Mouse (Mus musculus) common myeloid progenitor, adult 5-6 weeks (primary cell): ENCODE measurements around the gene Tbc1d5. TPM values are rescaled to one million over a fixed set of nuclear protein-coding genes. Genes with fewer than 3 reads are reported as not detected.

Experiments used
- ATAC-seq: replicated peaks from 2 replicates; pipeline ENCODE4 v1.8.0; 2016; ENCODE audit warnings: low read depth, mild to moderate bottlenecking, moderate TSS enrichment, inconsistent platforms; ENCODE audit not compliant: poor library complexity, severe bottlenecking
- total RNA-seq: library from RNA; stranded (forward); fragments of 200-1000, 187-1606 nt; gene quantifications from 2 replicates; pipeline ENCODE4 v1.2.3, GENCODE M21; 2017

Tbc1d5 gene
- total RNA-seq, 1 experiment from 2014 or later: 57.3 TPM

DNA sequence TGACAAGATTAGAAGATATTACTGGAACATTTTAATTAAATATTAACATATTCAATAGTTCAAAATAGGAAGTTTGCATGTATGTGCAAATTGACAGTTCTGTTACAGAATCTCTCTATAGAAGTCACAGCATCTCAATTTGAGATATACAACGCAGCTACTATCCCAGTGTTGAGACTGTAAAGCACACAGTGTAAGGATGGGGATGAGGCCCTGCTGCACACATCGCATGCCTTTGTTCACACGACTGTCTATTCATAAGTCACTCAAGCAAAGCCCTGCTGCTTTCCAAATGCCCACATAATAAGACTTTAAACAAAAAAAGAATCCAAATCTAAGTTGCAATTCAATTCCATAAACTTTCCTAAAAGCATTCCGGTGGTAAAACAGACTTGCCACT, 37.1 kb downstream of the Tbc1d5 start:
- no peak for ATAC-seq

DNA sequence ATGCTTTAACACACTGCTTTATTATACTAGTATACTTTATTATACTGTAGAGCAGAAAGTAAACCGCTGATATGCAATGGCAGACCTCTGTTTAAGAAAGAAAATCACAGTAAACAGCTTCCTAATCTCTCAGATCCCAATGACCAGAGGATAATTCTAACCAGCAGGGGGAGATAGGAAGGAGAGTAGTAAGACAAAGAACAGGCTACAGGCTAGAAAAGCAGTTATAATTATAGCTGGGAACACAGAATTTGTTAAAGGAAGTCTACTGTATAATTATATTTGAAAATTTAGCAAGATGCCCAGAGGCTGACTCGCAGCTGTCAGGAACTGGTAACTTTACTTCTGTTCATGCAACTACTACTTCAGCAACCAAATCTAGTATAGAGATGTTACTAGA, 68.0 kb downstream of the Tbc1d5 start:
- ATAC-seq: 0 out of 2 replicates have a peak, but pooled peaks have one; percentile 63

DNA sequence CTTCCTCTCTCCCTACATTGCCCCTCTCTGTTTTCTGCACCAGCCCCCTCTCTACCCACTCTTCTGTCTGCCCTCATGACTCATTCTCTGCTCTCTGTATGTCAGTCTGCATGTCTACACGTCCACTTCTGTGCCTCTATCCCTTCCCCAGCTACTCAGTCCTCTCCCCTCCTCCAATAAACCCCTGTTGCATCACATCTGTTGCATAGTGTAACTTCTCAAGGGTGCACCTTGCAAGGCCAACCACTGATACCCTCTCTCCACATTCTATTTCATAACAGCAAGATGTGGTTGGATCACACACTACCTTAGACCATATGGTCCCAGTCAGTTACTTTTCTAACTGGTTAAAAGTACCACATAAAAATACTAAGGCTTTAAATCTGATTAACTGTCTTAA, 74.9 kb downstream of the Tbc1d5 start:
- ATAC-seq: no peak

DNA sequence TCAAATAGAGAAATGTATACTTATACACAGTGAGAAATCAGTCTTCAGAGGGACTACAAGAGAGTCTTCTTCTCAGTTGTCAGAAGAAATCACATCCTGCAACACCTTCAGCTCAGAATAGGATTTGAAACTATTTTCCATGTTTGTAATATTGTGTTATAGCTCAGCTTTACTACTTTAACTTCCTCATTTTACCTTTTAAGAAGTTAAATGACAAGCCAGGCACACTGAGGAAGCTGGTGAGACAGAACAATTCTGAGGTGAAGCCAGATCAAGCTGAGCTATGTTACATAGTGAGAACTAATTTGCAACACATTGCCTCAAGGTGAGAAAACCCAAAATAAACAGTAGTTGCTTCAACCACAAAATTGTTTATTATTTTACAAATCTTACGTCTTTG, 135.3 kb downstream of the Tbc1d5 start:
- ATAC-seq: peak; percentile 77

DNA sequence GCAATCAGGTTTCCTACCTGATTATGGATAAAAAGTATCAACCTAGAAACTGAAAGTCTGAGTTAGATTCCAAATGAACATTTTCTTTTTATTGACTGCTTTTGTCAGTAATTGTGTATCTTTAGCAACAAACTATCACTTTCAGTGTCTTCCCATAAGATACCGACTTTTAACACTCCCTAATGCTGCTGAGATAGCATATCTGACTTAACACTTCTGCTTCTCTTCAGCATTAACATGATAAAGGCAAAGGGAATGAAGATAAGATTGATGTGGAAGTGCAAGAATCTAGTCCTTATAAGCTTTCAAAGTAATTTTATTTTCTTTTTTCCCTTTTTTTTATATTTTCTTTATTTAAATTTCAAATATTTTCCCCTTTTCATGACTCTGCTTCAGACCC, 138.3 kb downstream of the Tbc1d5 start:
- no peak for ATAC-seq

DNA sequence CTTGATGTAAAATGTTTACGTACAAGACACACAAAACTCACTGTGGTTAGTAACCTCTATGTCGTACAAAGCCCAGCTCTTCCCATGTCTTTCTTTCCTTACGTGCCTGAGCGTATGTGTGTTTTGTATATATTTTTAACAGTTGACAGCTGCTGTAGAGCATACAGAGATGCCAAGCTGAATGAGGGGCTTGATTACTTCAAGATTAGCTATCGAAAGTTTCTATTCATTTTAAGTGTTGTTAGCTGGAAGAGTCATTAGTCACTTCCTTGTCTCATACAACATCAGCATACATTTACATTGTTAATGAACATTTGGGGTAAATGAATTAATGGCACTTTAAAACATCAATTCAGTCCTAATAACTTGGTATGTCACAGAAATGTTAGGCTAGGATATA, 155.9 kb downstream of the Tbc1d5 start:
- no peak for ATAC-seq

DNA sequence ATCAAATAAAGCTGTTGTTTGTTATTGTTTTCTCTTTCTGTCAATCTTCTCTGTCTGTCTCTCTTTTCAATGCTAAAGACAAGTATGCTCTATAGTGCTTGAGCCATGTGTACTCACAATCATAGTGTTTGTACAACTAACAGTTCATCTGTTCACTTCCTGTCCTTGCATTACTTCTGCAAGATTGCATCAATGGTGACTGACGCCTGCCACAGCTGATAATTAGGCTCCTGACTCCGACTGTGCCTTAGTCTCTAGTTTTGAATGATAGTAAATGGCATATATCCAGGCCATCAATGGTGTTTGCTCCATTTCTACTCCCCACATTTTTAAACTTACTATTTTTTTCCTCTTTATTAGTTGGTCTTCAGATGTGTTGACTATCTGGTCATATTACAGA, 162.8 kb downstream of the Tbc1d5 start:
- ATAC-seq: no peak

DNA sequence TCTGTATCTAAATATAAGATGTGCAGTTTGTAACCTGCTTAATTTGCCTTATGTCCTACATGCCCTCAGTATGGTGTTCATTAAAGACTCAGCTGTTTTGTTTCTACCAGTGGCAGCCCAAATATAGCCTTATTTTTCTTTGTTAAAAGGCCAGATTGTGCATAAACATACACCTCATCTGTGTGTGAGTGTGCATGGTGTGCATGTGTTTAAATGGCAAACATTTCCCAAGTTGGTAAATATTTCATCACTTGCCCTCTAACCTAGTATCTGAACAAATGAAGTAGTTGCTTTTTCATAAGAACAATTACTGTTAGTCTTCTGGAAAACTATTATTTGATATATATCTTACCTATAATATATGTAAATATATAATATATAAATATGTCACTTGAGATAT, 165.2 kb downstream of the Tbc1d5 start:
- ATAC-seq: no peak

DNA sequence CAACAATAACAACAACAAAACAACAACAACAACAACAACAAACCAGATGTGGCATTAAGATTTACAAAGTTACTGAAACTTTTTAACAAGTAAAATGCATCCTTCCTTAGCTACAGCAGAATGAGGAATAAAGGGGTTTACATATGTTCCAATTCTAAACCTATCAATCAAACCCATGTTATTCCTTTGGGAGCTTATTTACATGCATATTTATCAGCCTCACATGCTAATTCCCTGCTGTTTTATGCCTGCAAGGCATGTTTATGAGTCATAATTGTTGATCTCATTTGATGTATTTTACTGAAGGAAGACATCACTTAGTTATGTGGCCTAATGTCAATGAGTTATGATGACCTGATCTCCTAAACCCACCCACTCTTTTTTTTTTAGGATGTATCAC, 176.0 kb downstream of the Tbc1d5 start:
- no peak for ATAC-seq

DNA sequence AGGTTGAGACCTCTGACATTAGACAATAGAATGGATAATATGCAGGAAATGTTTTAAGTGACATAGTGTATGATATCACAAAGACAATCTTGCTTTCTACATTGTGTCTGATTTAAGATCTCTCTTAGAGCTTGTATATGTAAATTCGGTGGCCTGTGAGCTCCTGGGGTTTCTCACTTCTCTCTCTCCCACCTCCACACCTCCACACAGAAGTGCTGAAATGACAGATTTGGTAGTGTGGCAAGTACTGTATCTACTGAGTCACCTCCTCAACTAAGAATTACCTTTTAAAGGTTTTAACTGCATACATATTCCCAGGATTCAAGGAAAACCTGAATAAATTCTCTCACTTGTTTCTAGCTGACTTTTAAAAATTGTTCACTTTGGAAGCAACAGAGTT, 180.9 kb downstream of the Tbc1d5 start:
- no peak for ATAC-seq

DNA sequence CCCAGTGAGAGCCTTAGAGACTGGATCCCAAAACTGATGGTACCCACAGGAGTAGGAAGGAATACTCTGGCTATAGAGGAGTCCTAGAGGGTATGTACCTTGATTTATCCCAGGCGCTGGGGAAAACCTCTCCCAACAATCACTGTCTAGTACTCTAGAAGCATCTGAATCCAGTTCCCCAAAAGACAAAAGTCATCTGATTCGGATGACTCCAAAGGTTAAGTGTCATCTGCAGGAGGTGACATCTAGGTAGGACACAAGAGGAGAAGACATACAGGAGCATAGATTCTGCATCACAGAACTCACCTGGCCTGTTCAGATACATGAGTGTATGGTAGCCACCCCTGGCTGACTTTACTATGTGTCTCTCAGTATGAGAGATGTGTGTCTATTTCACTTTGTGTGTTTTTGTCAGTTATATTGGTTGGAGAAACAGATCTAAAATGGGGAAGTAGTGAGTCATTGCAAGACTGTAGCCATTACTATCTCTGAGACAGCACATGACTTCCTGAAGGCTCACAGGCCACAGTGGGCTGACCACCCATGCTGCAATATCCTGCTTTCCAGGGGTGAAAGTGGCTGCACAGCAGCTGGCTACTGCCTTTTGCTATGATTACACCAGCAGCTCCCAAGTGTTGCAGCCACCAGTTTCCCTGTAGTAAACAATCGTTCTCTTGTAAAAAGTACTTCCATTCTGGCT, 185.7 kb downstream of the Tbc1d5 start:
- peak; percentile 99 for ATAC-seq

DNA sequence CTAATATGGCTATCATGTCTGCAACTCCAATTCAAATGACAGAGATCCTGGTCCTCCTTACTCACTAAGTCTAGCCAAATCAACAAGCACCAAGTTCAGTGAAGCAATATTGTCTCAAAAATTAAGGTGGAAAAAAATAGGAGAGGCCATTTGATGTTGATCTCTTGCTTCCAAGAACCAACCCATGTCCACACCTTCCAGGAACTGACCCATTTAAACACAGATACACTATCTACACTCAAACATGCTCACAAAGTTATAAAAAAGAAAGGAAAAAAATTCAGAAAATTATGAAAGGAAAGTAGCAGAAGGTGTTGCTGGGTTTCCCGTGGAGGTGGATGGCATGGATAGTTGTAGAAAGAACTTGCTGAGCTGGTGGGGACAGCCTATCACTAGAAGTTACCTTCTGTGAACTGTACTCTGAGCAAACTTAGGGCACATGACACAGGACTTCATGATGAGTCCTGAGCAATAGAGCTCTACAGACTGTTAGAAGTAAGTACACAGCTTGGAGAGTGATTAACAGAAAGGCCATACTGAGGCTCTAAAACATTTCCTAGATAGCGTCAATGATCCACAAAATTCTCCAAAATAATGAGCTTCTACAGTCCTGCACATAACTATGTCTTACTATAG, 188.3 kb downstream of the Tbc1d5 start:
- ATAC-seq: no peak

DNA sequence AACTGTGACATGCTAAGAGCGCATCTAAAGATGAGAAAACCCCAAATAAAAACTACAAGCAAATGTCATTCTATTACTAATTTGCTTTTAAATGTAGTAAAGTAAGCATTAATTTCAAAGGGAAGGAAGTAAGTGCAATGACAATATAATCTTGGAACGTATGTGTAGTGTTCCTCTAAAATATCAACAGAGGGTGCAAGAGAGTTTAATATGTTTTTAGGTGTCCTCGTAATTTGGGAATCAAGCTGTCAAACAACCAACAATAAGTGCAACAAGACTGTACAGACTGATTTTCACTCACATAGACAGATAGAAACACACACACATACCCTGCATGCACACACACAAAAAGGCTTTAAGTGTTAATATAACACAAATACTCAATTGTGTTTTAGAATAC, 191.2 kb downstream of the Tbc1d5 start:
- ATAC-seq: peak; percentile 60; the same call in 1 of the 2 replicates

DNA sequence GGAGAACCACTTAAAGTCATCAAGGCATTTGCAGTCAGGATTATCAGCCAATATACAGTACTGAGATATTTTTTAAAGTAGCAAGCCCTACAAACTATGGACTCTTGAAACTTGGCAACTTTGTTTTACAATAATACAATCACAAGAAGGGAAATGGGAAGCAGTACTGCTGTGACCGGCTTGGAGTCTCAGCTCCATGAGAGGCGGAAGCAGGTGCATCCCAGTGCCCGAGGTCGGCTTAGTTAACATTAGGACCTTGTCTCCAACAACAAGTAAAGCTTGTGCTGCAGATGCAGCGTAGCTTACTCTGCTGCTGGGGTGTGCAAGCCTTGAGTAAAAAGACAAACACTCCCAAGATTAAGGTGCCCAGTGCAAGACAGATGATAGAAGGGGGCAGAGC, 197.2 kb downstream of the Tbc1d5 start:
- no peak for ATAC-seq

DNA sequence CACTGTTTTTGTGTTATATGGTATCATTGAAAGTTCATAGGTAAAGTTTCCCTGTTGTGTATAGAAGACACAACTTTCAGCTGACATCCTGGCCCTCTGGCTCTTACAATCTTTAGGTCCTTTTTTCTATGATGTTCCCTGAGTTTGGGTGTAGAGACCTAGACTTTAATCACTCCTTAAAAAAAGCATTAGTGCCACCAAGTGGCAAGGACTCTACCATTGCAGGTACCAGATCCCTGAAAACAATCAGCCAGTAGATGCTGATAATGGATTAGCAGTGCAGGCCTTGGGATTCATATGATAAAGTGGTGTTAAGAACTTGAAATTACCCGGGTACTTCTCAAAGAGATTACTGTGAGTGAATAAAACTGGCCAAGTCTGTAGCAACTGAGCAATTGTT, 207.0 kb downstream of the Tbc1d5 start:
- ATAC-seq: no peak

DNA sequence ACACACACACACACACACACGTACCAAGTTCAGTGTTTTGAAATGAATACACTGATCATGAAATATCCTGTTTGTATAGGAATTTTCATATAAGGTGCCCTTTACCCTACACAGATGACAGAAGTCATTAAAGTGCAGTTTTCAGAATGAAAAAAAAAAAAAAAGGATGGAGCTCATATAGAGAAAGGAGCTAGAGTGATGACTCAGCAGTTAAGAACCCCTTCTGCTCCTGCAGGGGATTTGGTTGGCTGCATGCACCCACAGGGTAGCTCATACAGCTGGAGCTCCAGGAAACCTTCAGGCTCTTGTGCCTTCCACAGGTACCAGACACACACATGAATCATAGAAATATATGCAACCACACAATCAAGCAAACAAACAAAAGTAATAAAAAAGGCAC, 213.0 kb downstream of the Tbc1d5 start:
- no peak for ATAC-seq

DNA sequence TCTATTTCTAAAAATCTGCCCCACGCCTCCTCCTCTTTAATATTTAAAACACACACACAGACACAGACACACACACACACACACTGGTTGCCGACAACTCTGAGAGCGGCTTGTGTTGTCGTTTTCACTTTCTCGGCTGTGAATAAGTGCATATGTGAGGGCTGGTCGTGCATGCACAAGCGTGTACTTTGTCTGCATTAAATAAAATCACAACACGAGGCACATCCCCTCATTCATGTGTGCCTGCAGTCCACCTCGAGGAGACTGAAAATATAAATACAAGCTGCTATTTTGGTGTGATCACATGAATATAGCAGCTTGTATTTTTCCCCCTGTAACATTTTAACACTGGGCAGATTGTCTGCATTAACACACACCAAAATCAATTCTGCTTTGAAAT, 224.8 kb downstream of the Tbc1d5 start:
- no peak for ATAC-seq

DNA sequence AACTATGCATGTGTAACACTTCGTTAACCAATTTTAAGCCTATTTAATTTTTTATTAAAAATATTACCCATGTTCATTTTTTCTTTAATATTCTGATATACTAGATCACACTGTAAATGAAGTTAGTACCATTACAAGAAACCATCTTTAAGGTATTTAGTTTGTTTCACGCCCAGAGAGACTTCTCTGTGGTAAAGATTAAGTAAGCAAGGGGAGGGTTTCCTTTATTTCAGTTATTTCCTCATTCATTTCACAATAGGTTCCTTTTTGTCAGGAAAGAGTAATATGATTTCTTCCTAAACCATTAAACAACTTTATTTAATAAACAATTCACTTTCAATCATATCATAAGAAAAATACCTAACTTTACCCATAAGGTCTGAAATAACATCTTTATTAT, 256.8 kb downstream of the Tbc1d5 start:
- ATAC-seq: no peak

DNA sequence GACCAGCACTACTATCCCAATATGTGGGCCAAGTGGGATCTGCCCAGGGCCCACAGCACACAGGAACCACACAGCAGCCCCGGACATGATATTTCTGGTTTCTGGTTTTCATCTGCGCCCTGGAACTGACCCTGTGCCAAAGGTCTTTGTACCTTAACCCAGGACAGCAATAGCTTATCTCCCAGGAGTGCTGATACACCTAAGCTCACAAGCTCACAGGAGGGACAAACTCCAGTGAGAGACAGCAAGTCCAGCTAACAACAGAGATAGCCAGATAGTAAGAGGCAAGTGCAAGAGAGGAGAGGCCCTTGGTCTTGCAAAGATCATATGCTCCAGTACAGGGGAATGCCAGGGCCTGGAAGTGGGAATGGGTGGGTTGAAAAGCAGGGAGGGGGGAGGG, 263.9 kb downstream of the Tbc1d5 start:
- ATAC-seq: no peak

DNA sequence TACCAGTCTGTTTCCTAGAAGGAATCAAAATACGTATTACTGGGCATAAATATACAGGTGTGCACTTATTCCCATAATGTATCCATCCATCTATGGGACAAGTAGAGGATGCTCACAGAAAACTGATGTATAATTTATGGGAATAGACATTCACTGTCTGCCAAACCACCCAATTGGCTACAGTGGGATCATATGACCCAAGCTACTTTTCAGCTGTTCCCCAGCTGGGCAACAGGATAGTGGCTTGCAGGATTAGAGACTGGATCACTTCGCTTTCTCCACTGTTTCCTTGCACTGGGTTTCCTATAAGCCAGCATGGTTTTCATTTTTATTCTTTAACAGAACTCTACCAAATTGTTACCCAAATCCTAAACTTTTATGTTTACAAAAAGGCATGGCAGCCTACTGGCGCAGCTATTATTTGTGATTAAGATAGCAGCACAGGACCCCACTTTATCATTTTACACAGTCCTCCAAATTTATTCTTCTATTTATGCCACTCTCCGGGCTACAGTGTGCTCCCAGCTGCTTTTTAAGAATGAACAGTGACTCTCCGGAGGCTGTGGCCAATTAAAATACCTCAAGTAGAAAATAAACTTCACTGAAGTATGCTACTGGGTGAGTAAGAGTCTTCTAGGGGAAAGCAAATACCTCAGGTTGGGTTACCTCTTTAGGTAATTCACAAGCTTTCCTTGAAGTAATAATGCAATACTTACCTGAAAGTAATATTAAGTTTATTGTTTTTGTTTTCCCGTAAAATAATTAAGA, 270.4 kb downstream of the Tbc1d5 start:
- no peak for ATAC-seq

DNA sequence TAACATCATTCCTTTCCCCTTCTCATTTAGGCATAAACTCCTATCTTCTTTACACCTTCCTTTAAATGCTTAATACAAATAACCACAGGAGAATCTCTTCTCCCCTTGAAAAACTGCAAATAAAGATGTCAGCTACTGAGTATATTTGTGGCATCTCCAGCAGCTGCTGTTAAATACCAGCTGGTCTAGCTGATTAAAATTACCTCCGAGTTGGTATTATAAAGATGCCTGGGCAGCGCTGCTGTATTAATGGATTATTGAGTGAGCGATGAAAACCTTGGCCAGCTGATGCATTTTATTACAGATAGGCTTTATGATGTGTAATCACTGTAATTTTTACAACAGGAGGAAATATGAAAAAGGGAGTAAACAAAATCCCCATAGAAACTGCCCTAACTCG, 271.0 kb downstream of the Tbc1d5 start:
- ATAC-seq: no peak
